Mouse (Mus musculus): ENCODE measurements around the gene Asic2. TPM values are rescaled to one million over a fixed set of nuclear protein-coding genes. Genes with fewer than 3 reads are reported as not detected.

Gene Asic2
- polyA plus RNA-seq, 2 experiments = 0.01 to 0.04 TPM

DNA sequence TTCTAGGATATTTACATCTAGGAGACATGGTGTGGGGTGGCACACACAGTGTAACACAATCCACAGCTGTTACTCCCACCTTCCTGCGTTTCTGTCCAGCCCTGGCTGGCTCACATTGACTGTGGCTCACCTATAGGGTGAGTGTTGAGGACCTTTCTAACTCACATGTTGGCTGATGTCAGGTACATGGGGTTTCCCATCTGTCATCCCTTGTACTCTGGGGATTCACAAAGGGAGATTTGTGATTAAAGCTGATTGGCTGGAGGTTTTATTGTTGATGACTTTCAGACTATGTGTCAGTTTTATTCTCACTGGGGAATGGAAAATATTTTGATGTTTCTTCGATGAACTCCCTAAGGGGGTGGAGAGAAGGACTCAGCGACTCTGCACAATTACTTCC, 229.3 kb downstream of the Asic2 start:
- no peak overlapping the region for H3K27ac ChIP-seq
- H3K36me3 ChIP-seq (replicated peaks; ENCODE audit: control insufficient read depth, insufficient read depth, low read depth) = no peaks in the 10 kb centered on the region
- no peak for ATAC-seq (ENCODE audit: insufficient read depth)
- WGBS (ENCODE audit: insufficient replicate concordance) = 45% methylated on average over 3 of the region's 3 CpGs
- no peak overlapping the region for H3K9ac ChIP-seq (replicated peaks)
- no peaks in the 10 kb centered on the region for H3K4me1 ChIP-seq (replicated peaks; ENCODE audit: control insufficient read depth in 2 of 2, insufficient read depth in 2 of 2, low read length in 1 of 2)
- TF ChIP-seq EP300 (IDR thresholded peaks at IDR 0.05; ENCODE audit: low read depth) = no peak
- TF ChIP-seq CTCF (IDR thresholded peaks at IDR 0.05; ENCODE audit: low read depth) = no peak
- no peak overlapping the region for H3K4me2 ChIP-seq (ENCODE audit: low read depth)
- H3K27me3 ChIP-seq (ENCODE audit: control insufficient read depth, insufficient read depth, low read length) = no peaks in the 10 kb centered on the region
- H3K4me3 ChIP-seq (ENCODE audit: insufficient read depth in 1 of 2, low read depth in 2 of 2, low read length in 2 of 2) = no peak overlapping the region
- no peak for DNase-seq (ENCODE audit: low read depth in 3 of 3, low spot score in 3 of 3)
- no peaks in the 10 kb centered on the region for H3K9me3 ChIP-seq (ENCODE audit: control insufficient read depth, low read length)

DNA sequence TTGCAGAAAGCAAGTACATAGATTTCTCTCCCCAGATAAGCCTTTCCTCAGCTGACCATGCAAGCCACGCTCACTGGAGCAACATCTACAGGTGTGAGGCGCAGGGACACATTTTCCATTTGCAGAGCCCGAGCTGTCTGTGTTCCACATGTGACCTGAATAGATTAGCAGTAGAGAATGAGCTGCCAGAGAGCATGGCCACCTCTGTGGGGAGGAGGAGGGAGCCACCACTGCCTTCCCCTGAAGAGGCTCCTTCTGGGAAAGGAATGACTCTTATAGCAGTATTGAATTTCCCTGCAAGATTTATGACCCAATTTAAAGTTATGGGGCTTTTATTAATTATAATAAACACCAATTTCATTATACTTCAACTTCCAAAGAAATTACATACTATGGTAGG, 230.5 kb downstream of the Asic2 start:
- TF ChIP-seq CTCF (IDR thresholded peaks at IDR 0.05; ENCODE audit: low read depth) = no peak
- no peak for TF ChIP-seq EP300 (IDR thresholded peaks at IDR 0.05; ENCODE audit: low read depth)
- ATAC-seq (ENCODE audit: insufficient read depth) (no peak), DNase-seq (ENCODE audit: low read depth in 3 of 3, low spot score in 3 of 3) (no peak)
- Histone ChIP-seq H3K36me3 (replicated peaks; ENCODE audit: control insufficient read depth, insufficient read depth, low read depth) (no peaks in the 10 kb centered on the region), H3K4me1 (replicated peaks; ENCODE audit: control insufficient read depth in 2 of 2, insufficient read depth in 2 of 2, low read length in 1 of 2) (no peaks in the 10 kb centered on the region), H3K4me3 (ENCODE audit: insufficient read depth in 1 of 2, low read depth in 2 of 2, low read length in 2 of 2) (no peak overlapping the region), H3K4me2 (ENCODE audit: low read depth) (no peak overlapping the region), H3K9me3 (ENCODE audit: control insufficient read depth, low read length) (no peaks in the 10 kb centered on the region), H3K9ac (replicated peaks) (no peak overlapping the region), H3K27ac (no peak overlapping the region), H3K27me3 (ENCODE audit: control insufficient read depth, insufficient read depth, low read length) (no peaks in the 10 kb centered on the region)
- WGBS (ENCODE audit: insufficient replicate concordance) = 36% methylated on average over 3 of the region's 3 CpGs

GRCm38 (mm10) chr11:81722071-81722470, 246.2 kb downstream of the Asic2 start:
- Histone ChIP-seq H3K4me2 (ENCODE audit: low read depth) (no peak overlapping the region), H3K4me3 (ENCODE audit: insufficient read depth in 1 of 2, low read depth in 2 of 2, low read length in 2 of 2) (no peak overlapping the region), H3K27me3 (ENCODE audit: control insufficient read depth, insufficient read depth, low read length) (no peaks in the 10 kb centered on the region), H3K27ac (no peak overlapping the region), H3K9me3 (ENCODE audit: control insufficient read depth, low read length) (no peaks in the 10 kb centered on the region), H3K4me1 (replicated peaks; ENCODE audit: control insufficient read depth in 2 of 2, insufficient read depth in 2 of 2, low read length in 1 of 2) (no peaks in the 10 kb centered on the region), H3K36me3 (replicated peaks; ENCODE audit: control insufficient read depth, insufficient read depth, low read depth) (no peaks in the 10 kb centered on the region), H3K9ac (replicated peaks) (no peak overlapping the region)
- TF ChIP-seq CTCF (IDR thresholded peaks at IDR 0.05; ENCODE audit: low read depth) (no peak), EP300 (IDR thresholded peaks at IDR 0.05; ENCODE audit: low read depth) (no peak)
- 24% methylated on average over 2 of the region's 2 CpGs for WGBS (ENCODE audit: insufficient replicate concordance)
- DNase-seq (ENCODE audit: low read depth in 3 of 3, low spot score in 3 of 3) = no peak
- no peak for ATAC-seq (ENCODE audit: insufficient read depth)

GRCm38 (mm10) chr11:81714801-81715200, 253.5 kb downstream of the Asic2 start:
- no peak overlapping the region for H3K27ac ChIP-seq
- H3K4me2 ChIP-seq (ENCODE audit: low read depth) = no peak overlapping the region
- H3K9me3 ChIP-seq (ENCODE audit: control insufficient read depth, low read length) = no peaks in the 10 kb centered on the region
- no peaks in the 10 kb centered on the region for H3K27me3 ChIP-seq (ENCODE audit: control insufficient read depth, insufficient read depth, low read length)
- no peak overlapping the region for H3K4me3 ChIP-seq (ENCODE audit: insufficient read depth in 1 of 2, low read depth in 2 of 2, low read length in 2 of 2)
- DNase-seq (ENCODE audit: low read depth in 3 of 3, low spot score in 3 of 3) = no peak
- no peak for ATAC-seq (ENCODE audit: insufficient read depth)
- WGBS (ENCODE audit: insufficient replicate concordance) = 53% methylated on average over 4 of the region's 4 CpGs
- TF ChIP-seq CTCF (IDR thresholded peaks at IDR 0.05; ENCODE audit: low read depth) = no peak
- TF ChIP-seq EP300 (IDR thresholded peaks at IDR 0.05; ENCODE audit: low read depth) = no peak
- no peak overlapping the region for H3K9ac ChIP-seq (replicated peaks)
- no peaks in the 10 kb centered on the region for H3K36me3 ChIP-seq (replicated peaks; ENCODE audit: control insufficient read depth, insufficient read depth, low read depth)
- H3K4me1 ChIP-seq (replicated peaks; ENCODE audit: control insufficient read depth in 2 of 2, insufficient read depth in 2 of 2, low read length in 1 of 2) = no peaks in the 10 kb centered on the region

- DNase-seq (ENCODE audit: low read depth in 3 of 3, low spot score in 3 of 3) (no peak), ATAC-seq (ENCODE audit: insufficient read depth) (no peak)
- Histone ChIP-seq H3K9me3 (ENCODE audit: control insufficient read depth, low read length) (no peaks in the 10 kb centered on the region), H3K4me2 (ENCODE audit: low read depth) (no peak overlapping the region), H3K27ac (no peak overlapping the region), H3K9ac (replicated peaks) (no peak overlapping the region), H3K4me1 (replicated peaks; ENCODE audit: control insufficient read depth in 2 of 2, insufficient read depth in 2 of 2, low read length in 1 of 2) (no peaks in the 10 kb centered on the region), H3K36me3 (replicated peaks; ENCODE audit: control insufficient read depth, insufficient read depth, low read depth) (no peaks in the 10 kb centered on the region), H3K4me3 (ENCODE audit: insufficient read depth in 1 of 2, low read depth in 2 of 2, low read length in 2 of 2) (no peak overlapping the region), H3K27me3 (ENCODE audit: control insufficient read depth, insufficient read depth, low read length) (no peaks in the 10 kb centered on the region)
- WGBS (ENCODE audit: insufficient replicate concordance) = 53% methylated on average over 5 of the region's 5 CpGs
- TF ChIP-seq EP300 (IDR thresholded peaks at IDR 0.05; ENCODE audit: low read depth) = no peak
- no peak for TF ChIP-seq CTCF (IDR thresholded peaks at IDR 0.05; ENCODE audit: low read depth)
Measured at GRCm38 (mm10) chr11:81706996-81707395, 261.3 kb downstream of the Asic2 start.
